Mouse (Mus musculus): ENCODE data around the gene Jmjd1c. TPM values are rescaled to one million over a fixed set of nuclear protein-coding genes. Genes with fewer than 3 reads are reported as not detected.

The Jmjd1c gene
- polyA plus RNA-seq, 1 experiment from 2014 or later: 40.8 TPM

GRCm38 (mm10) chr10:67051466-67051865, 44.5 kb upstream of the Jmjd1c start:
- H3K27ac ChIP-seq: no peak overlapping the region; the same call in 1 of the 2 replicates
- WGBS: 77% methylated on average over 5 of the region's 5 CpGs

GRCm38 (mm10) chr10:67052429-67052828, 43.5 kb upstream of the Jmjd1c start:
- Histone ChIP-seq H3K4me1 (replicated peaks; ENCODE audit: insufficient read depth, low read length) (peaks cover 14% of the 10 kb centered on the region), H3K27ac (no peak overlapping the region; the same call in 1 of the 2 replicates)

More at GRCm38 (mm10) chr10:67051466-67051865, 44.5 kb upstream of the Jmjd1c start:
- H3K4me1 ChIP-seq (replicated peaks; ENCODE audit: insufficient read depth, low read length): peaks cover 14% of the 10 kb centered on the region
- H3K4me3 ChIP-seq (replicated peaks; ENCODE audit: low read depth, low read length): no peak overlapping the region
- H3K9ac ChIP-seq (ENCODE audit: low read depth, low read length): no peak overlapping the region
- no peaks in the 10 kb centered on the region for H3K27me3 ChIP-seq (ENCODE audit: insufficient read depth, low read length)
- TF ChIP-seq CTCF (IDR thresholded peaks at IDR 0.05; ENCODE audit: low read depth): no peak
- ATAC-seq (replicated peaks; ENCODE audit: low FRiP score, low read depth) (no peak), DNase-seq (ENCODE audit: low spot score) (no peak)
- no peak overlapping the region for H3K4me2 ChIP-seq (ENCODE audit: low read length)
- H3K9me3 ChIP-seq (replicated peaks; ENCODE audit: low read length): no peaks in the 10 kb centered on the region
- no peaks in the 10 kb centered on the region for H3K36me3 ChIP-seq (ENCODE audit: insufficient read depth, low read length)

DNA sequence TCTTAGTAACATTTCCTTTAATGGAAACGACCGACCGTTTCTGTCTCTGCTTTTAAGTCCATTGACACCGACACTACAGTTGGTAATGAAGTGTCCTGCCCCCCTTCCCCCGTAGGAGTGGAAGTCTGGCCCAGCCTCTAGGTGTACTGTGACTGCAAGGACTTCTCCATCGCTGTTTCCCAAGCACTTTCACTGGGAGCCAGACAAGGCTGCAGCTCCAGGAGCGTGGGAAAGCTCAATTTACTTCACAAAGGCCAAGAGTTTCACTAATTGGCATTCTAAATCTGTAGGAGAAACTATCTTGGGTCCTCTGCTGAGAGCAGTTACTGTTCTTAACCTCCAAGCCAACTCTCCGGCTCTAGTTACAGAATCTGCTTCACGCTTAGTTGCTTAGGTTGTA, 42.5 kb upstream of the Jmjd1c start:
- DNase-seq (ENCODE audit: low spot score): peak; percentile 73

More at GRCm38 (mm10) chr10:67052429-67052828, 43.5 kb upstream of the Jmjd1c start:
- Histone ChIP-seq H3K27me3 (ENCODE audit: insufficient read depth, low read length) (no peaks in the 10 kb centered on the region), H3K4me2 (ENCODE audit: low read length) (no peak overlapping the region), H3K4me3 (replicated peaks; ENCODE audit: low read depth, low read length) (no peak overlapping the region), H3K9ac (ENCODE audit: low read depth, low read length) (no peak overlapping the region), H3K36me3 (ENCODE audit: insufficient read depth, low read length) (no peaks in the 10 kb centered on the region), H3K9me3 (replicated peaks; ENCODE audit: low read length) (no peaks in the 10 kb centered on the region)
- no peak for ATAC-seq (replicated peaks; ENCODE audit: low FRiP score, low read depth)
- no peak for TF ChIP-seq CTCF (IDR thresholded peaks at IDR 0.05; ENCODE audit: low read depth)
- DNase-seq (ENCODE audit: low spot score): peak; percentile 43
- WGBS: 51% methylated on average over 9 of the region's 9 CpGs

DNA sequence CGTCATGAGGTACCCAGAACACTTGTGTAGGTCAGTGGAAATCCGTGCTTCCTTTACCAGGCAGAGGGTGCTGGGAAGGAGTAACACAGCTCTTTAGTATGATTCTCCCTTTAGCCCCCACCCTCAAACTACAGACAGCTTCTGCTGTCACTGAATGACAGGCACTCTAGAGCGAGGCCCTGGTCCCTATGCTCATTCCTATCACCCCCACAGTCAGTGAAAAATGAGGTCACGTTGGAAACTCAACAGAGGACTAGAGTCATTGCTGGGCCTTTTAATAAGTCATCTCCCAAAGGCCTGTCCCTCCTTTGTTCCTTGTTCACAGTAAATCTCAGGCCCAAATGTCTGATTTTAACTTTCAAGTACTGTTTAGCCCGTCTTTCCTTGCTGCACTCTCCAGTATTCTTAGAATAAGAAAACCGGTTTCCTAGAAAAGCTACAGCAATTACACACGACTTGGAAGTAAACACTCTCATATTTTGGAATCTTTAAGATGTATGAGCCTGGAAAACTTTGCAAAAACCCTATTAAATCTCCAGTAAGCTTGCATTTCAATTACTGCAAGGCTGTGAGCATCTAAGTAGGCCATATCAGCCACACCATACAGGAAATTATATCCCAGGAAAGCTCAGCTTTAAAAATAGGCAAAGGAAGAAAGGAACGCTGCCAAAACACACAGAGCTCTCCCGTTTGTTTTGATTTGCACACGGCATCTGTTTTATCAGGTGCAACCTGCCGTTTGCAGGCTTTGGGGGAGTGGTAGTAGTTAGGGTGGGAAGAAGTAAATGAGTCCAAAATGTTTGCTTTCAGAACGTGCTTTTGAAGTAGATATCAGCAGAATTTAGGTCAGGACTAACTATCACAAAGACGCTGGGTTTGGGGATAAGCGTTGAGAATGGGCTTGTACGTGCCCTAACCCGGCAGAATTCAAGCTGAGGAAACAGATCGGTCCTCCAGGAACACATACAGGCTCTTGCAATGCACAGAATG, 39.8 kb upstream of the Jmjd1c start:
- H3K4me1 ChIP-seq (replicated peaks; ENCODE audit: insufficient read depth, low read length): peaks cover 14% of the 10 kb centered on the region
- H3K4me3 ChIP-seq (replicated peaks; ENCODE audit: low read depth, low read length): no peak overlapping the region
- peak overlapping the region; percentile 17; the same call in 1 of the 2 replicates for H3K4me2 ChIP-seq (ENCODE audit: low read length)
- DNase-seq (ENCODE audit: low spot score) (peak; percentile 77), ATAC-seq (replicated peaks; ENCODE audit: low FRiP score, low read depth) (no peak)
- H3K36me3 ChIP-seq (ENCODE audit: insufficient read depth, low read length): no peaks in the 10 kb centered on the region
- no peaks in the 10 kb centered on the region for H3K27me3 ChIP-seq (ENCODE audit: insufficient read depth, low read length)
- H3K9me3 ChIP-seq (replicated peaks; ENCODE audit: low read length): no peaks in the 10 kb centered on the region
- TF ChIP-seq CTCF (IDR thresholded peaks at IDR 0.05; ENCODE audit: low read depth): no peak
- H3K27ac ChIP-seq: peak overlapping the region; percentile 64
- WGBS: 20% methylated on average over 17 of the region's 17 CpGs
- no peak overlapping the region for H3K9ac ChIP-seq (ENCODE audit: low read depth, low read length)

More for the DNA sequence above, 42.5 kb upstream of the Jmjd1c start:
- no peaks in the 10 kb centered on the region for H3K27me3 ChIP-seq (ENCODE audit: insufficient read depth, low read length)
- H3K4me3 ChIP-seq (replicated peaks; ENCODE audit: low read depth, low read length): no peak overlapping the region
- H3K27ac ChIP-seq: peak overlapping the region; percentile 54
- H3K9me3 ChIP-seq (replicated peaks; ENCODE audit: low read length): no peaks in the 10 kb centered on the region
- ATAC-seq (replicated peaks; ENCODE audit: low FRiP score, low read depth): no peak
- H3K36me3 ChIP-seq (ENCODE audit: insufficient read depth, low read length): no peaks in the 10 kb centered on the region
- H3K4me2 ChIP-seq (ENCODE audit: low read length): peak overlapping the region; percentile 4; the same call in 1 of the 2 replicates
- no peak overlapping the region for H3K9ac ChIP-seq (ENCODE audit: low read depth, low read length)
- TF ChIP-seq CTCF (IDR thresholded peaks at IDR 0.05; ENCODE audit: low read depth): no peak
- 14% methylated on average over 9 of the region's 9 CpGs for WGBS
- peaks cover 14% of the 10 kb centered on the region for H3K4me1 ChIP-seq (replicated peaks; ENCODE audit: insufficient read depth, low read length)

- no peak for DNase-seq (ENCODE audit: low spot score)
- no peaks in the 10 kb centered on the region for H3K27me3 ChIP-seq (ENCODE audit: insufficient read depth, low read length)
- peaks cover 7% of the 10 kb centered on the region for H3K4me1 ChIP-seq (replicated peaks; ENCODE audit: insufficient read depth, low read length)
- H3K9ac ChIP-seq (ENCODE audit: low read depth, low read length): no peak overlapping the region
- H3K4me3 ChIP-seq (replicated peaks; ENCODE audit: low read depth, low read length): no peak overlapping the region
- H3K27ac ChIP-seq: peak overlapping the region; percentile 64; the same call in 1 of the 2 replicates
- H3K9me3 ChIP-seq (replicated peaks; ENCODE audit: low read length): no peaks in the 10 kb centered on the region
- TF ChIP-seq CTCF (IDR thresholded peaks at IDR 0.05; ENCODE audit: low read depth): no peak
- no peaks in the 10 kb centered on the region for H3K36me3 ChIP-seq (ENCODE audit: insufficient read depth, low read length)
- ATAC-seq (replicated peaks; ENCODE audit: low FRiP score, low read depth): no peak
- no peak overlapping the region for H3K4me2 ChIP-seq (ENCODE audit: low read length)
These were observed 38.7 kb upstream of the Jmjd1c start for GRCm38 (mm10) chr10:67057208-67057607.

GRCm38 (mm10) chr10:67057696-67058095, 38.2 kb upstream of the Jmjd1c start:
- no peaks in the 10 kb centered on the region for H3K36me3 ChIP-seq (ENCODE audit: insufficient read depth, low read length)
- H3K4me3 ChIP-seq (replicated peaks; ENCODE audit: low read depth, low read length): no peak overlapping the region
- H3K27me3 ChIP-seq (ENCODE audit: insufficient read depth, low read length): no peaks in the 10 kb centered on the region
- no peak for DNase-seq (ENCODE audit: low spot score)
- 0 out of 2 replicates have a peak overlapping the region, but pooled peaks have one; percentile 36 for H3K27ac ChIP-seq
- 82% methylated on average over 6 of the region's 6 CpGs for WGBS
- H3K9me3 ChIP-seq (replicated peaks; ENCODE audit: low read length): no peaks in the 10 kb centered on the region
- H3K4me1 ChIP-seq (replicated peaks; ENCODE audit: insufficient read depth, low read length): peaks cover 7% of the 10 kb centered on the region
- no peak for ATAC-seq (replicated peaks; ENCODE audit: low FRiP score, low read depth)
- TF ChIP-seq CTCF (IDR thresholded peaks at IDR 0.05; ENCODE audit: low read depth): no peak
- no peak overlapping the region for H3K4me2 ChIP-seq (ENCODE audit: low read length)
- no peak overlapping the region for H3K9ac ChIP-seq (ENCODE audit: low read depth, low read length)
